Mouse (Mus musculus) cerebellum, adult 2 months (tissue): ENCODE measurements around the gene Nfic.

Experiments used
- CTCF ChIP-seq: fragments of 200-500 bp; IDR thresholded peaks from 2 replicates; pipeline ENCODE4 v1.5.1; 2011; ENCODE audit warnings: low read depth, mild to moderate bottlenecking, control low read depth, low read length, moderate library complexity, borderline replicate concordance; ENCODE audit not compliant: insufficient read depth
- POLR2A ChIP-seq: fragments of 200-500 bp; IDR thresholded peaks from 2 replicates; pipeline ENCODE4 v1.6.1; 2011; ENCODE audit warnings: low read length, control low read depth, borderline replicate concordance; ENCODE audit not compliant: insufficient read depth

DNA sequence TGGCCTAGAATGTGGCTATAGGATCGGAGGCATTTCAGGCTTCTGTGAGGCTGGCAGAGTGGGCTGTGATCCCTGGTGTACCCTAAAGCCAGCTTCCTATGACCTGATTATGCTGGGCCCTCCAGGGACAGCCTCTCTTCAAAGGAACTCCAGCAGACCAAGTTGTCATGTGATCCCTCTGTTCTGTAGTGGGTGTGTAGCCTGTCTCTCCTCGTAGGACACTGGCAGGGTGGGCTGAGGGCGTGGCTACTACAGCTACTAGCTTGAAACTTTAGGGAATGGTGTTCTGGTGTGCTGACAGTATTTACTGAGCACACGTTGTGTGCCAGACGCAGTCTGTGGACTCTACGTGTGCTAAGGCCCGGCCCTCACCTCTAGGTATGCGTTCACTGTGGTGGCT is 94.7 kb downstream of the Nfic start:
- TF ChIP-seq CTCF (no peak), POLR2A (no peak)
